Mouse (Mus musculus) bone marrow macrophage, adult 2 months (primary cell): ENCODE measurements around the gene Ints5.

Source experiments
- CTCF ChIP-seq: IDR thresholded peaks from 2 replicates; pipeline ENCODE4 v1.5.1; 2012; ENCODE audit warnings: low read depth, mild to moderate bottlenecking, low read length, moderate library complexity
- POLR2A ChIP-seq: IDR thresholded peaks from 2 replicates; pipeline ENCODE4 v1.6.1; 2012; ENCODE audit warnings: mild to moderate bottlenecking, low read depth, low read length, borderline replicate concordance

- no peak for TF ChIP-seq CTCF
- no peak; the same call in 1 of the 2 replicates for TF ChIP-seq POLR2A
These were observed at the start of gene Ints5 for GRCm38 (mm10) chr19:8892829-8893766.
